Mouse (Mus musculus) 416B (cell line): ENCODE results near the gene Fer1l5.

ENCODE experiments used
- DNase-seq: peaks from one replicate; pipeline ENCODE4 v3.0.0; 2011; ENCODE audit warnings: low read depth

Fer1l5 gene

DNA sequence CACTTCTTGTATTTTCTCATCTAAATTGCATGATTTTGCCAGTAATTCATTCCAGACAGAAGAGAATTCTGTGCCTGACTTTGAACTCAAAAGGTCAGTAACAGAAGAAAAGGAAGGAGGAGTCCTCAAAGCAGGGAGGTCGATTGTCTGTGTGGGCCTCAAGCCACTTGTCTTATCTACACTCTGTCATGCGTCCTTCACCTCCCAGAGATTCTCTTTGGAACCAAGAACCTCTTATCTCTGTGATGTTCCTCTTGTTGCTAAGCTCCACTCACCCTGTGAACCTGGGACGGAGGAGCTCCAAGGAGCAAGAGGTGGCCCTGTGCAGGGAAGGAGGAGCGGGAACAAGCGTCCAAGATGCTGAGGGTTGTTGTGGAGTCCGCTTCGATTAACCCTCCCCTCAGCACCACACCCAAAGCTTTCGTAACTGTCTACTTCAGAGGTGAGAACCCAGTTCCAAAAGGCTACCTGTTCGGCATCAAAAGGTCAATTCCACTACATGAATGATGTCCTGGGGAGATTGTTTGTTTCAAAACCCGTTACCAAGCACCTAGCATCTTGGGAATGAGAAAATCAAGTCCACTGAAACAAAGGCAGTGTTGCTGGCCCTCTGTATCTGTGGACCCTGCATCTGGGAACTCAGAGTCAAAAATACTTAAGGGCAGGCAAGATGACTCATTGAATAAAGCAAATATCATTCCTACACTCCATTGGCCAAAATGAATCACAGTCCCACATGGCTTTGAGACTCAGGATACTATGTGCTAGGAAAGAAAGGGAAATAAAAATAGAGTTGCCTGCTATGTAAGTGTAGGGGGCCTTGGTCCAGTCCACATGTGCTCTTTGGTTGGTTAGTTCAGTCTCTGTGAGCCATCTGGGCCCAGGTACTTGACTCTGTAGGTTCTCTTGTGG is at the start of gene Fer1l5:
TSS of gene Fer1l5 (plus strand) at position 358 of the 912 bp plus-strand sequence.
- DNase-seq, result no peak

- no peak for DNase-seq
Observed at GRCm38 (mm10) chr1:36323076-36323475, 49.0 kb upstream of the Fer1l5 start.

- peak; percentile 86 for DNase-seq
Observed at GRCm38 (mm10) chr1:36323746-36324448, 48.2 kb upstream of the Fer1l5 start.

- peak; percentile 99 for DNase-seq
Observed at GRCm38 (mm10) chr1:36325900-36326321, 46.2 kb upstream of the Fer1l5 start.

DNA sequence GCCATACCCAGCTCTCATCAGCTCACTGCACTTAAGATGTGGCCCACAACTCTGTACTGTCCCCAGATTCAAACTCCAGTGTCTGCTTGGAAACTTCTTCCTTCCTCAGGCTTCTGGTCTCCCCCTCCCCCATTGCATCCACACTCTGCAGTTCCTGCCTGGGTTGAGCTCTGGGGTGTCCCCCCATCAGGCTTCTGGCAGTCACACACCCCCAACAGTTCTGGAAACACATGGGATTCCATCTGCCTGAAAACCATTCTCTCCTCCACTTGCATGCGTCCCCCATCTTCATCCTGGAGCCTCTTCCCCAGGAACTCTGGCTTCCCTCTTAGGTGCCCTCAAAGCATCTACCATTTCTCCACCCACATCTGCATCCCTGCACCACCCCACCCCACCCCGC is 45.3 kb upstream of the Fer1l5 start:
- DNase-seq, result no peak

DNA sequence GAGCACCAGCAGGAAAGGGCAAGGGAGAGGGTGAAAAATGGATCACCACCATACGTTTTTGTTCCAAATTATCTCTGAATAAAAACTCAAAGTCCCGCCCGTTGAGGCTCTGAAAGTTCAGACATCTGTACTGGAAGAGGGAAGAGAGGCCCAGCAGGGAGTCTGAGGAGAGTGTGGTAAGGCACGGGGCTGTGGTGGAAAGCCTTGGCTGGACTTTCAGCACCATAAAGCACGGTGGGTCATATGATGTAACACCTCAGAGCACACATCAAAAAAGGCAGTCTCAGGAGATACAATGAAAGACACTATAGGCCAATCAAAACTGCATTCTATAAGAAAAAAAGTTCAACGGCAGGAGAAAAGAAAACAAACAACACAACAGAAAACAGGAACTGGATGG is 40.3 kb upstream of the Fer1l5 start:
- DNase-seq, result no peak

- no peak for DNase-seq
Observed at GRCm38 (mm10) chr1:36332955-36333887, 38.9 kb upstream of the Fer1l5 start.

GRCm38 (mm10) chr1:36342547-36342946 is 29.5 kb upstream of the Fer1l5 start:
- no peak for DNase-seq

DNA sequence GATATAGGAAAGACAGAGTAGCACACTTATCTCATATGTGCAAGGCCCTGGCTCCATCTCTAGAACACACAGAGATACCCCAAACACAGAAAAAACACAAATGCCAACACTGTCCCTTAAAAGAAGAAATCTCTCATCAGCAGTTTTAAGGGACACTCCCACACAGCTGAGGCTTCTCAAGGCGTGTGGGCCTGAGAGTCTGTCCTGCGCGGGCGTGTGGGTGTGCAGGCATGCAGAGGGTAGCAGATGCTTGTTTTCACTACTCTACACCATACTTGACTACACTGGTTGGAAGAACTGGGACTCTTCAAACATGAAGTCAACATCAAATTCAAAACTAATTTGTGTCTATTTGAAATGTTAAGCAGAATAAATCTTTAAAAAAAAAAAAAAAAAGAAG is 19.7 kb upstream of the Fer1l5 start:
- DNase-seq, result no peak

GRCm38 (mm10) chr1:36356955-36357695 is 15.0 kb upstream of the Fer1l5 start:
- no peak for DNase-seq

DNA sequence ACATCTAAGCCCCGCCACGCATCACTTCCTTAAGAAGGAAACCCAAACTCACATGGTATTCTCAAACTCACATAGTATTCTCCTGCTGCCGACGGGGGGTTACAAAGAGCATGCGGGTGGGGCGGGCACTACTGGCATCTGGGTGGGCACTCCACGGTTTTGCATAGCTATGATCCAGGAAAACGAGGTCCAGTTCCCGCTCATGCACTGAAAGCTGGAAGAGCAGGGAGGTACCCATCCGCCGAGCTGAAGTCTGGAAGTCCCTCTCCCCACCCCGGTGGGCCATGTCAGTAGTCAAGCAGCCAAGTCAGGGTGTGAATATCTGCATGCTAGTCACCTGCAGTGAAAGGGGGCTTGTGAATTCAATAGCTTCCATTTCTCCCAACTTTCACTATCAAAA is 4.4 kb upstream of the Fer1l5 start:
- peak; percentile 33 for DNase-seq

DNA sequence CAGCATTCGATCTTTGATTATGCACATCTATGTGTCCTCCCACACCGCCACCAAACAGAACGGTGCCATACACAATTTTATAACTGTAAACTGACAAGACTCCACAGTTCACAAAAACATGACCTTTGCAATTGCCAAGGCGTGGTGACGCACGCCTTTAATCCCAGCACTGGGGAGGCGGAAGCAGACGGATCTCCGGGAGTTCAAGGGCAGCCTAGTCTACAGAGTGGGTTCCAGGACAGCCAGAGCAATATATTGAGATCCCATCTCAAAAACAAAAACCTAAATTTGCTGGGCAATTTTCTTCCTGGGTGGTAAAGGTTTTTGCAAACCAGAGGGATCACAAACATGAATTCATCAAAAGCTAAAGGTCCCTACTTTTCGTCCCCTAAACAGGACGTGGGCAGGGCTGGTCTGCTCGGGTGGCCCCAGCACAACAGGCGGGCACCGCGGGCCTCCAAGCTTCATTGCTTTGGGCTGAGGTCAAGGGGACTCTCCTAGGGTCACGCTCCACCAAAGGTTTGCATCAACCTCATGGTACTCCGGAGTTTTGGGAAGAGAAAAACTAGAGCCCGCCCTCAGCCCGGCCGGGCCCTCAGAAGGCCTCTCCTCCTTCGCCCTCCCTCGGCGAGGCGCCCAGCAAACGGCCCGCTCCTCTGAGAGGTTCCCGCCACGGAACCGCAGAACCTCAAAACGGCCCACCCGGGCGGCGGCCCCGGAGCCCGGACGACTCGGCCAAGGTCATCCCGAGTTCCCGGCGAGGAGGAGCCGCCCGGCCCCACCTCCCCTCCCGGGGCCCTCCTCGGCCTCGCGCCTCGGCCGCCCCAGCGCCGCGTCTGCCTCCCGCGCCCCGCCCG is 3.8 kb upstream of the Fer1l5 start:
- DNase-seq, result peak; percentile 51

GRCm38 (mm10) chr1:36368969-36369645 is 3.0 kb upstream of the Fer1l5 start, which contains the start of gene Kansl3:
TSS of gene Kansl3 (minus strand) at chr1:36369181.
- DNase-seq, result peak; percentile 80

DNA sequence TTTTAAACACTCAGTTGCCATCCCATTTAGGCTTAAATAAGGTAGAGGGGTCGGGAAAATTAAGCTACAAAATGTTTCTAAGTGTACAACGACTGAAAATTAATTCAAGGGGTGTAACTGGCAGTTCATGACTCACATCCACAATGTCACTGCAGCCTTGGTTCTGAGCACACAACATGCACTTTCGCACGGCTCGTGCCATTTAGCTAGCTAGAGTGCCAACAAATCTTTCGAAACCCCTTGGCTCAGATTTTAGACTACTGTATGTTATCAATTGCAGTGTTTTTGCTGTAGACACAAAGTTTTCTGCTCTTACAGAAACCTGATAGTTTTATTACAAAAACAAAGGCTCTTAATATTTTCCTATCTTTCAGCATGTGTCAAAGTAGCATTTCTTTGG is 1.2 kb upstream of the Fer1l5 start:
- DNase-seq, result peak; percentile 26

GRCm38 (mm10) chr1:36378880-36379279 is 6.8 kb downstream of the Fer1l5 start:
- no peak for DNase-seq

- DNase-seq, result peak; percentile 10
Observed at GRCm38 (mm10) chr1:36379582-36379981, 7.5 kb downstream of the Fer1l5 start.

- no peak for DNase-seq
Observed at GRCm38 (mm10) chr1:36397041-36397440, 24.9 kb downstream of the Fer1l5 start.

DNA sequence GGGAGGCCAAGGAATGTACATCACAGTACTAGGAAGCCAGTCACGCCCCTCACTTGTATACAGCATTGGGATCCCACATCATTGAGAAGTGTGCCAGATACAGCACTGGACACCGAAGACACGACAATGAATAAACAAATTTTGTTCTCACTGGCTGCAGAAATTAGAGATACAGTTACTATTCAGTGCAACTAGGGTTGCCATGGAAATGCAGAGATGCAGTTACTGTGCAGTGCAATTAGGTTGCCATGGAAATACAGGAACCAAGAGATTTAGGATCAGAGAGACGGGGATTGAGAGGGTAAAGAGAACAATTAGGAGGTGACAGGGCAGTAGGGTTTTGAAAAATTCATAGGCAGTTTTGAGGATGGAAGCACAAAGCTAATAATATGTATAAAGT is 29.4 kb downstream of the Fer1l5 start:
- no peak for DNase-seq

DNA sequence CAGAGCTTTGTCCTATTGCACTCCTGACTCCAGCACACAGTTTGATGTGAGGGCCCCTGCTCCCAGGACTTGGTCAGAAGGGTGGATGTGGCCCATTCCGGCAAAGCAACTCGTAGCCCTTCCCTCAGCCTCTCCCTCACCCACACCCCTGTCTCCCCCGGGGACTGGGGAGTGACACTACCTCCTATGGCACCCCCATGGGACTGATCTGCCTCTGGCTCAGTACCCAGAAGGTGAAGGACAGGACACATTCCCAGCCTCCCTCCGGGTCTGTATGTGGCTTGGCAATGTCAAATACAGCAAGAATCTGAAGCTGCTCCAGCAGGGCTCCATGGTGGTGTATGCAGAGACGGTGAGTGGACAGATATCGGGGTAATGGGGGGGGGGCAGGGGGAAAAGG is 32.4 kb downstream of the Fer1l5 start:
- no peak for DNase-seq

- no peak for DNase-seq
Observed at GRCm38 (mm10) chr1:36429511-36429910, 57.4 kb downstream of the Fer1l5 start.
